ENCODE assay signal across 9 mouse cellular contexts in genomic region chr10:82833926-82834325, GRCm38 (mm10). TPM values are rescaled to one million over a fixed set of nuclear protein-coding genes. Genes with fewer than 3 reads are reported as not detected.
DNase-seq lines count a peak whose midpoint lies in the region; ATAC-seq lines count a peak whose summit lies in the region.
"Had no signal": no experiment of that assay in that cellular context is flagged by ENCODE, and none has a peak within 500 bp of the region (broad histone marks: within the 10 kb centered on the region; RNA-seq: fewer than 3 reads in every experiment).

Gene Txnrd1, plus strand, starts transcription at chr10:82833951.

- intact Hi-C loops in heart, postnatal 25 days (cut with DNase I): loop anchor here (5.0 kb wide), 1 partner anchor 43 kb away; no protein-coding TSS in a partner anchor

- no peak within 1 kb of the TSS for H3K4me2 ChIP-seq in limb, embryonic 12.5 days
- H3K4me2 ChIP-seq in neural tube, embryonic 14.5 days (ENCODE audit: low read depth, low read length): no peak within 1 kb of the TSS

- H3K36me3 ChIP-seq in limb, embryonic 12.5 days: no peaks in the 10 kb centered on the region
- no peaks in the 10 kb centered on the region for H3K36me3 ChIP-seq in neural tube, embryonic 14.5 days (ENCODE audit: control insufficient read depth, insufficient read depth, low read length)

- peaks cover 10% of the 10 kb centered on the region for H3K4me1 ChIP-seq in limb, embryonic 12.5 days (replicated peaks)
- H3K4me1 ChIP-seq in neural tube, embryonic 14.5 days (ENCODE audit: control insufficient read depth, insufficient read depth, low read length): no peaks in the 10 kb centered on the region

- no peak within 1 kb of the TSS for H3K4me3 ChIP-seq in limb, embryonic 12.5 days (replicated peaks)
- no peak within 1 kb of the TSS for H3K4me3 ChIP-seq in neural tube, embryonic 14.5 days (ENCODE audit: low read depth, low read length)
- H3K4me3 ChIP-seq: erythroblast, embryonic 14.5 days had no signal

- H3K27me3 ChIP-seq in limb, embryonic 12.5 days: 0 out of 2 replicates have a peak, but pooled peaks cover 4% of the 10 kb centered on the region
- H3K27me3 ChIP-seq in neural tube, embryonic 14.5 days (ENCODE audit: control insufficient read depth, insufficient read depth, low read length): no peaks in the 10 kb centered on the region

- ATAC-seq in erythroid progenitor cell, adult 5-6 weeks (replicated peaks; ENCODE audit: low FRiP score, poor library complexity, severe bottlenecking): no peak
- no peak for ATAC-seq in limb, embryonic 12.5 days (ENCODE audit: insufficient number of reproducible peaks, insufficient read depth, low FRiP score, low TSS enrichment, low read depth)
- ATAC-seq in neural tube, embryonic 14.5 days (ENCODE audit: low read depth): no peak

- no peak within 1 kb of the TSS for H3K9ac ChIP-seq in limb, embryonic 12.5 days (replicated peaks)
- no peak within 1 kb of the TSS for H3K9ac ChIP-seq in neural tube, embryonic 14.5 days (replicated peaks; ENCODE audit: low read depth, low read length)

- no peak within 1 kb of the TSS for H3K27ac ChIP-seq in limb, embryonic 12.5 days
- H3K27ac ChIP-seq in neural tube, embryonic 14.5 days (ENCODE audit: low read depth, low read length): no peak within 1 kb of the TSS

- 34% methylated on average over 9 of the region's 9 CpGs for WGBS in limb, embryonic 12.5 days
- 67% methylated on average over 9 of the region's 9 CpGs for WGBS in neural tube, embryonic 14.5 days

- H3K9me3 ChIP-seq in limb, embryonic 12.5 days: no peaks in the 10 kb centered on the region
- no peaks in the 10 kb centered on the region for H3K9me3 ChIP-seq in neural tube, embryonic 14.5 days (ENCODE audit: control insufficient read depth, low read length)

- DNase-seq in thymus, postnatal 0 days (ENCODE audit: low spot score): no peak
- no peak for DNase-seq in thymus, postnatal 14 days
- no peak for DNase-seq in heart, postnatal 25 days (ENCODE audit: low spot score)
- DNase-seq in cerebellum, postnatal 14 days: no peak
- DNase-seq in frontal cortex, postnatal 36 days (ENCODE audit: low spot score in 2 of 2): no peak

RNA-seq across cellular contexts. Expression of gene Txnrd1, which starts in this region (rescaled TPM):
- 58.5 and 61.6 TPM in 2 replicates for polyA plus RNA-seq in thymus, postnatal 0 days (2015; fragmentation: Nextera tagmentation; extraction: Ambion mirVana)
- 26.7 and 38.1 TPM in 2 replicates for total RNA-seq in erythroid progenitor cell, adult 5-6 weeks (2015; ENCODE audit: low replicate concordance)
- 38.2 and 56.8 TPM in 2 replicates for total RNA-seq in erythroid progenitor cell, adult 5-6 weeks (2017; ENCODE audit: low replicate concordance)
- total RNA-seq in heart, postnatal 25 days (2021): 10 to 100 TPM; 44.1 to 50.2 TPM
- polyA plus RNA-seq in limb, embryonic 12.5 days (2016; fragmentation: Nextera tagmentation; extraction: Ambion mirVana): 149 TPM in 2 replicates
- 110 and 132 TPM in 2 replicates for polyA plus RNA-seq in neural tube, embryonic 14.5 days (2014; fragmentation: Nextera tagmentation; extraction: Ambion mirVana)
